Mouse (Mus musculus) fibroblast of lung, adult 2 months (primary cell): ENCODE results near the gene Coil.
"Not testable (repeated sequence)": the region's sequence is repeated elsewhere in the genome, so short reads cannot be mapped to it uniquely, and the experiment has no call there.

Experiments used
- DNase-seq: peaks from one replicate; pipeline ENCODE4 v3.0.0-alpha.2; 2011; ENCODE audit warnings: low read depth

Coil gene

GRCm38 (mm10) chr11:88973776-88974701 is 4.0 kb downstream of the Coil start:
- DNase-seq: peak; percentile 84

GRCm38 (mm10) chr11:88976320-88976719 is 6.3 kb downstream of the Coil start:
- no peak for DNase-seq

DNA sequence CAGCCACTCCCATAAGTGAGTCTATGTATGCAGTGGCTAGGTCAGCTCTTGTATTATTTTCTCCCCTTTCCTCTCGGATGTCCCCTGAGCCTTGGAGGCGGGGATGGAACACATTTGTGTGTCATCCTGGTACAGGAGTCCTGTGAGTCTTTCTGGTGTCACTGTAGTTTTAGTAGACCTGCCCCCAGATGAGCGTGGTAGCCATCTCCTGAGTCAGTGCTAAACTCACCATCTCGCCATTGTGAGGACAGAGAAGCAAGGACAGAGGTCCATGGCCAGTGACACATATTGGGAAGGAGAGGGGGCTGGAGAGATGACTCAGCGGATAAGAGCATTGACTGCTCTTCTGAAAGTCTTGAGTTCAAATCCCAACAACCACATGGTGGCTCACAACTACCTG is 7.1 kb downstream of the Coil start:
- no peak for DNase-seq

GRCm38 (mm10) chr11:88981337-88981736 is 11.3 kb downstream of the Coil start:
- DNase-seq: no peak

GRCm38 (mm10) chr11:88986616-88987015 is 16.6 kb downstream of the Coil start:
- DNase-seq: no peak

DNA sequence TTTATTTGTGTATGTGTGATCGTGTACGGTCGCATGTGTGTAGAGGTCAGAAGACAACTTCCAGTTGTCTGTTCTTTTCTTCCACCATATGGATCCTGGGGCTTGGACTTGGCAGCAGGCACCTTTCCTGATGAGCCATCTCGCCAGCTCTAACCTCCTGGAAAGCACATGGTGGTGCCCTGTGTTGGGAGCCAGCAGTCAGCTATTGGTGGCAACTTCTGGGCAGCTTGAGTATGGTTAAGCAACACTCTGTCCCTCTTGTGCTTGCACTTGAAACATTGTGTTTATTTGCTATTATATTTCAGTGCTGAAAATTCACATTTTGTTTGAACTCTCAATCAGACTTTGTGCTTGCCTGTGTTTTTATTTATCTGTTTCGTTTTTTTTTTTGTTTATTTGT is 18.9 kb downstream of the Coil start:
- DNase-seq: no peak

DNA sequence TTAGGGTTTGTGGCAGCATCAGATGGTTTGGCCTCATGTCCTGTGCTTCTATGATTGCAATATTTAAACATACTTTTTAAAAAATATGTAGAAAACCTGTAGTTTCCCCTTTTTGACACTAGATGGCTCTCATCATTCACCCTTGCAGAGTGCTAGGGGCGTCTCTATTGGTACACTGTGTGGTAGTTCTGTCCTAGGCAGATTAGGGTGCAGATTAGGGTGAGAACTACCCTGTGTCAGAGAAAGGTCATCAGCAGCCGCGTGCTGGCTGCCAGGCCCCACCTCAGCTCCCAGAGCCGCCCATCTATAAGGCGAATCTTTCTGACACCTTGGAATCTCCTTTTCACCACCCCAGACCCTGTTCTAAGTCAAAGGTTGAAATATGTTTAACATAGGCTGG is 19.5 kb downstream of the Coil start:
- no peak for DNase-seq

- no peak for DNase-seq
These were observed 23.1 kb downstream of the Coil start for GRCm38 (mm10) chr11:88993186-88993585.

- peak; percentile 46 for DNase-seq
These were observed 23.6 kb downstream of the Coil start for GRCm38 (mm10) chr11:88993625-88994024.

DNA sequence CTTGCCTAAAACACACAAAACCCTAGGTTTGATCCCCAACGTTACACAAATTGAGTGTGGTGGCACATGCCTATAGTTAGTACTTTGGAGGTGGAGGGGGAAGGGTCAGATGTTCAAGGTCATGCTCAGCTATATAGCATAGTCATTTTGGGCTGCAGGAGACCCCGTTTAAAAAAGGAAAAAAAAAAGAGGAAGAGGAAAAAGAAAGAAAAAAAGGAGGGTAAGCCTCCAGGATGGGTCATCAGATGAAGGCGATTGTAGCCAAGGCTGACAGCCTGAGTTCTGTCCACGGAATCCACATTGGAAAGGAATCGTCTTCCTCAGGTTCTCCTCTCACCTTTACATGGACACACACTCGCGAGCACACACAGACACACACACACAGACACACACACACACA is 24.4 kb downstream of the Coil start:
- DNase-seq: no peak

DNA sequence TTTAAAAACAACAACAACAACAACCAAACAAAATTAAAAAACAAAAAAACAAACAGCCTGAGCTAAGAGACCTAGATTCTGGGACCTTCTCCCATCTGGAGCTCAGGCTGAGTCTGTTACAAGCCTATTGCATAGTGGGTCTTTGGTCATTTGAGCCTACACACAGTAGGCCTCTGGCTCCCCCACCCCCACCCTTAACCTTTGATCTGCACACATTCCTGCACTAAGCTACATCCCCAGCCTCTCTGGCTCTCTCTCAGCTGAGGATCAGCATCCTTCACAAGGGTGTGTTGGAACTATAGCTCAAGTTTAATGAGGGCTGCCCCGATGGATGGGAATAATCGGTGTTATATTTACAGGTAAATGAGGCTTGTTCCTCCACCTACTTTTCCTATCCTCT is 25.6 kb downstream of the Coil start:
- no peak for DNase-seq

GRCm38 (mm10) chr11:88996427-88996826 is 26.4 kb downstream of the Coil start:
- no peak for DNase-seq

DNA sequence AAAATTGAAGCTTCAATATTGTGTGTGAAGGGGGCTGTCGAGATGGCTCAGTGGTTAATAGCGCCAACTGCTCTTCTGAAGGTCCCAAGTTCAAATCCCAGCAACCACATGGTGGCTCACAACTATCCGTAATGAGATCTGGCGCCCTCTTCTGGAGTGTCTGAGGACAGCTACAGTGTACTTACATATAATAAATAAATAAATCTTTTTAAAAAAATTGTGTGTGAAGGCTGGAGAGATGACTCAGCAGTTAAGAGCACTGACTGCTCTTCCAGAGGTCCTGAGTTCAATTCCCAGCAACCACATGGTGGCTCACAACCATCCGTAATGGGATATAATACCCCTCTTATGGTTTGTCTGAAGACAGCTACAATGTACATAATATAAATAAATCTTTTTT is 27.3 kb downstream of the Coil start:
- DNase-seq: not testable (repeated sequence)

DNA sequence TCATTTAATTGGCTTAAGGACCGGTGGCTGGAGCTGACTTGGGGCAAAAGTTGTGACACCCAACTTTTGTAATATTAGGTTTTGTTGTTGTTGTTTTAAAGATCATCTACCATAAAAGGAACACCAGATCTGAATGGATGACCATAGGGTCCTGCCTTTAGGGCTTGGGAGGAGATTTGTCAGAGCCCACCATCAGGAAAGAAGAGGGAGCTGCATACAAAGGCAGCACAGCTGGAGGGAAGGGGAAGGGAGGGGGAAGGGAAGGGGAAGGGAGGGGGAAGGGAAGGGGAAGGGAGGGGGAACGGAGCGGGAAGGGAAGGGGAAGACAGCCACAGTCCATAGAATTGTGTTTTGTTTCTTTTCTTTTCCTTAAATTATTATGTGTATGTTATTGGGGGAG is 28.4 kb downstream of the Coil start:
- DNase-seq: no peak

- peak; percentile 69 for DNase-seq
These were observed 29.1 kb downstream of the Coil start, which contains the start of gene Trim25 for GRCm38 (mm10) chr11:88998974-88999722. Gene Trim25 (plus strand): TSS chr11:88999376.

GRCm38 (mm10) chr11:88999723-89000526 is 29.9 kb downstream of the Coil start:
- DNase-seq: no peak

DNA sequence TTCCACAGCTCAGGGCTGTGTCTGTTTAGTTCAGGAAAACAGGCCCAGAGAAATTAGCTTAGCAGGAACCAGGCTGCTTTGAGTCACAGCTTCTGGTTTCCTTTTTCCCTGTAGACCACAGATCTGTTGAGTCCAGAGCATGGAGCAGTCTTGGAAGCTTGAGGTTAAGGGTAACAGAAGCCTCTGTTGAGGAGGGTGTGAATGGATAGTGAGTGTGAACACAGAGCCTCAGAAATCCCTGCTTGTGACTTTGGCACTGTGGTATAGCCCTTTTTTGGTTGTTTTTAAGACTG is 30.4 kb downstream of the Coil start:
- no peak for DNase-seq

- DNase-seq: no peak
These were observed 31.5 kb downstream of the Coil start for GRCm38 (mm10) chr11:89001569-89001968.

GRCm38 (mm10) chr11:89002068-89002467 is 32.0 kb downstream of the Coil start:
- DNase-seq: no peak

DNA sequence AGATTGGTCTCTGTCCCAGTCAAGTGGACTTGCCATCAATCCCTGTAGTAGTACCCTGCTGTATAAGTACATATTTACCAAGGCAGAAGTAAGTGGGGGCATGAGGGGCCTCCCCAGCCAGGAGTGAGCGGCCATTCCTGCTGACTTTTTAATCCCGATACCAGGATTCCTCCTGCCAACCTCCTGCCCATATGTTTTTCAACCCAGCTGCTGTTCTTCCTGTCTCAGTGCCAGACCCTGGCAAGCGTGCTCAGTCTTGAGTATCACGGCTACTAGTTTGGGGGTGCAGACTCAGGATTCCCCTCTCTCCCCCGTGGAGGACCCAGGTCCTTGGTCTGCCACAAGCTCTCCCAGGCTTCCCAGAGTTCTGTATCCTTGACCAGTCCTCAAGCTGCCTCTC is 32.6 kb downstream of the Coil start:
- DNase-seq: no peak

- DNase-seq: no peak
These were observed 33.0 kb downstream of the Coil start for GRCm38 (mm10) chr11:89003078-89003477.

- no peak for DNase-seq
These were observed 33.7 kb downstream of the Coil start for GRCm38 (mm10) chr11:89003726-89004125.

- no peak for DNase-seq
These were observed 35.4 kb downstream of the Coil start for GRCm38 (mm10) chr11:89005473-89005872.
